Mouse (Mus musculus) bone marrow macrophage, adult 2 months (primary cell): ENCODE measurements around the gene Gm5134. TPM values are rescaled to one million over a fixed set of nuclear protein-coding genes. Genes with fewer than 3 reads are reported as not detected.

Experiments used
- H3K27ac ChIP-seq: 2 replicates; pipeline ENCODE4 v1.5.1; 2012; ENCODE audit warnings: low read depth, low read length; ENCODE audit not compliant: insufficient read depth
- H3K4me1 ChIP-seq: 2 replicates; pipeline ENCODE4 v1.6.1; 2012; ENCODE audit warnings: low read length; ENCODE audit not compliant: control insufficient read depth, insufficient read depth
- H3K4me3 ChIP-seq: 2 replicates; pipeline ENCODE4 v1.5.1; 2012; ENCODE audit warnings: mild to moderate bottlenecking, low read length, moderate library complexity; ENCODE audit not compliant: insufficient read depth
- CTCF ChIP-seq: IDR thresholded peaks from 2 replicates; pipeline ENCODE4 v1.5.1; 2012; ENCODE audit warnings: low read depth, mild to moderate bottlenecking, low read length, moderate library complexity
- POLR2A ChIP-seq: IDR thresholded peaks from 2 replicates; pipeline ENCODE4 v1.6.1; 2012; ENCODE audit warnings: mild to moderate bottlenecking, low read depth, low read length, borderline replicate concordance
- polyA plus RNA-seq: library from polyadenylated mRNA; stranded (reverse); fragments of >200 nt; gene quantifications from 2 replicates; pipeline ENCODE4 v1.2.4, GENCODE M21; 2012; ENCODE audit not compliant: missing spikeins, insufficient read depth, insufficient read length

Gm5134 gene
- polyA plus RNA-seq, 1 experiment: 0.55 TPM

DNA sequence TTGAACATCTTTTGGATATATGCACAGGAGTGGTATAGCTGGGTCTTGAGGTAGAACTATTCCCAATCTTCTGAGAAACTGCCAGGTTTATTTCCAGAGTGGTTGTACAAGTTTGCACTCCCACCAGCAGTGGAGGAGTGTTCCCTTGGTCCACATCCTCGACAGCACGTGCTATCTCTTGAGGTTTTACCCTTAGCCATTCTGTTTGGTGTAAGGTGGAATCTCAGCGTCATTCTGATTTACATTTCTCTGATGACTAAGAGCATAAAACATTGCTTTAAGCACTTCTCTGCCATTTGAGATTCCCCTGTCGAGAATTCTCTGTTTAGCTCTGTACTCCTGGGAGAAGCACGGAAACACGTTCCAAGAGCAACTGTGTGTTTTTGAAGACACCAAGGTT is 58.6 kb downstream of the Gm5134 start:
- Histone ChIP-seq H3K4me1 (no peaks in the 10 kb centered on the region), H3K4me3 (no peak overlapping the region), H3K27ac (no peak overlapping the region)
- no peak for TF ChIP-seq POLR2A

DNA sequence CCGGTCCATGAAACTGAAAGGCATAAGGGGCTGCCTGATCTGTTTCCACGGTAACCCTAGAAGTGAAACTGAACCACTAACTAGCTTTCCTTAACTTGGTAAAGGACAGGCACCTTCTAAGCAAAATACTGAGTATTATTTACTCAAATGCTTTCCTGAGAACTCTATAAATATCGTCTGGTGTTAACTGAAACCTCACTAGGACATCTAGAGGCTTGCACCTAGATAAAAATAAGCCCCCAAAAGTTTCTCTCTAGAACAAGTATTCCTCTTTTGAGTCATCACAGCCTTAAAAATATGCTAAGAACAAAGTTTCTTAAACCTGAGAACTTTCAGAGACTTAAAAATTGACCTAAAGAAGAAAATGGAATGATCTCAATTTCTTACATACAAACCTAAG is 62.6 kb downstream of the Gm5134 start:
- Histone ChIP-seq H3K4me3 (no peak overlapping the region), H3K4me1 (no peaks in the 10 kb centered on the region), H3K27ac (no peak overlapping the region)
- TF ChIP-seq CTCF (no peak), POLR2A (no peak)

DNA sequence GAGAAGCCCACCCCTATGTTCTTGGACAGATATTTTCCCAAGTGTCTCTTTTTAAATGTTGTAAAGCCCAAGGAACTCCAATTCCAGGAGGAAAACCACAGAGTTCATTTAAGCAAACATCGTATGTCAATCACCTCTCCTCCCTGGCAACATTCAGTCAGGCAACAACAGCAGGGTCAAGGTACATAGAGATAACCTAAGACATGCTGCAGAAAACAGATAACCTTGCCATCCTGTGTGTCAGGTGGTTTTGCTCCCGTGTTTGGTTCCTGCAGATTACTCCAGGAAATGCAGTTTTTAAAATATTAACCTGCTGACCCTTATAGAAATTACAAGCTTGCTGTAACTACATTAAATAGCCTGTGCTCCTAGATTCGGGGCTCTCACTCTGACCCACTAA is 67.4 kb downstream of the Gm5134 start:
- no peak overlapping the region for H3K4me3 ChIP-seq
- no peaks in the 10 kb centered on the region for H3K4me1 ChIP-seq
- H3K27ac ChIP-seq: no peak overlapping the region
- TF ChIP-seq CTCF (no peak), POLR2A (no peak)

DNA sequence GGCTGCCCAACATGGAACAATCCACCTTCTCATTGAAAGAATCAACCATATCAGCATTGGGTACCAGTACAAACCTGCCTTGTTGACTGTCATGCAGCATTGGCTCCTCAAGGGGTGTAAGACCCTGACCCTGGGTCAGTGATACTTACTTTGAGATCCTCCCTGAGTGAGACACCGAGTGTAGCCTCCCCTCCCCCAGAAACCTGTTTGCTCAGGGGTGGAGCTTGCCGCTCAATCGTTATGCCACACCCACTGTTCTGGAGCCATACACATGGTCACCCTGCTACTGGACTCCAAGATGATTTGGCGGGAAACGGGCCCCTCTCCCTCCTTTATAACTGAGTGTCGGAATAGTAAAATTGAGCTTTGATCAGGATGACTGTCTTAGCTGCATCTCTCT is 69.6 kb downstream of the Gm5134 start:
- Histone ChIP-seq H3K27ac (no peak overlapping the region), H3K4me3 (no peak overlapping the region), H3K4me1 (peaks cover 2% of the 10 kb centered on the region)
- TF ChIP-seq POLR2A: no peak
- no peak for TF ChIP-seq CTCF

DNA sequence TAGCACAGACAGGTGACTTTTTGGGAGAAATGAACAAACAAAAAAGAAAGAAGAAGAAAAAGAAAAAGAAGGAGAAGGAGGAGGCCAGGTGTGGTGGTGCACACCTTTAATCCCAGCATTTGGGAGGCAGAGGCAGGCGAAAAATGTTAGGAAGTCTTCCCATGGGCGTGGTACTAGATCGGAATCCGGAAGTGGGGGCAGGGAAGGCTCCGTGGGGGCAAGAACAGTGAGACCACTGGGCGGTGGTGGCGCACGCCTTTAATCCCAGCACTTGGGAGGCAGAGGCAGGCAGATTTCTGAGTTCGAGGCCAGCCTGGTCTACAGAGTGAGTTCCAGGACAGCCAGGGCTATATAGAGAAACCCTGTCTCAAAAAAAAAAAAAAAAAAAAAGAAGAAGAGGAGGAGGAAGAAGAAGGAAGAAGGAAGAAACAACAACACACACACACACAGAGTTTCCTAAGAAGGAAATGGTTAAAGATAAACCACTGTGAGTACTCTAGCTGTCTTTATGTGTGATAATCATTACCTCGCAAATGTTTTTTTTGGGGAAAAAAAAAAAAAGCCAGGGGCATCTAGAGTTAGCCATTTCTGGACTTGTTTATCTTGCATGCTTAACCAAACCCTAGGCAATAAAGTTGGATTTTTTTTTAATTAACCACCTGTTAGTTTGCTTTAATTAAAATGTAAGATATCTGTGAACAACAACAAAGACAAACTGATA is 71.3 kb downstream of the Gm5134 start:
- H3K27ac ChIP-seq: no peak overlapping the region
- TF ChIP-seq POLR2A (no peak), CTCF (no peak)
- H3K4me3 ChIP-seq: no peak overlapping the region
- peaks cover 2% of the 10 kb centered on the region for H3K4me1 ChIP-seq

DNA sequence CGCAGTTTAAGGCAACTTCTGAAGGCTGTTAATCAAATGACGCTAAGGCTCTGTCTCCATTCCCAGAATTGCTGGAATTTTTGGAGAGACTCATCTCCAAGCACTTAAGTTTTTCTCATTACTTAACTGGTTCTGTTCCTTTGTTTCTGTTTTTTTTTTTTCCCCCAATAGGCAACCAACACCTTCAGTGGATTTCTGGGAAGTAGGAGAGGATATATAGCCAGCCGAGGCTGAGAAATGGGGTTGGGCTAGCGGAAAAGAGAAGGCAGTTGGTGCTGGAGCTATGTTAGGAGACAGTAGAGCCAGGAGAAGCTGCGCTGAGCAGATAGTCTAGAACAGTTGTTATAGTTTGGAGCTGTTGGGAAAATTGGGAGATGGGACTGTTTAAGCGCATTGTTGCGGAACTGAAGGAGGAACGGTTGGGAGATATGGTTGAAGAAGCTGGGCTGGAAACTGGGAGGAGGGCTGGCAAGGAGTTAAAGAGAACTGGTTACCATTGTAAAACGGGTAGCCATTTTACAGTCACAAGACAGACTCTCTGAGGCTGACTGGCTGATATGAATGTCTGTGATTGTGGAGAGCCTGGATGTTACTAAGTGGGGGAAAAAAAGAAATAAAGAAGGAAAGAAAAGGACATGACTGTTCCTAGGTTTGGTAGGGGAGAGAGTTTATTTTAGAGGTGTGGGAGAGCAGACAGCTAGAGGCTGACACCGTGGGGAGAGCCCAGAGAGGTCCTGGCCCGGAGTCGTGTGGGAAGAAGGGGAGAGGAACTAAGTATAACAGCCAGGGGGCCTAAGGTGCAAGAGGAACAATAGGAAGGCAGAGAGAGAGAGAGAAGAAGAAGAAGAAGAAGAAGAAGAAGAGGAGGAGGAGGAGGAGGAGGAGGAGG is 73.1 kb downstream of the Gm5134 start:
- Histone ChIP-seq H3K27ac (no peak overlapping the region), H3K4me1 (peaks cover 5% of the 10 kb centered on the region), H3K4me3 (no peak overlapping the region)
- TF ChIP-seq POLR2A (no peak), CTCF (no peak)

DNA sequence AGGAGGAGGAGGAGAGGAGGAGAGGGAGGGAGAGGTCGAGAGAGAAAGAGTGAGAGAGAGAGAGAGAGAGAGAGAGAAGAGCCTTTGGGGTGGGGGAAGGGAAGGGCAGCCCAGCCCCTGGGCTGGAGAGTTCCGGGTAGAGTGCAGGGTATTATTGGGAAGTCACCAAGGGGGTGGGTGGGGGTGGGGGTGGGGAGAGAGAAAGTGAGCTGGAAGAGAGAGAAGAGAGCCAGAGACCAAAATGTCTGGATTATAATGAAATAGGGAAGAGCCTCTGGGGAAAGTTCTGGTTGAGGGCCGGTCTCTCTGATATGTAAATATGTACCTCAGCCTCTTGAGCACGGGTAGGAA is 73.7 kb downstream of the Gm5134 start:
- no peak overlapping the region for H3K4me3 ChIP-seq
- TF ChIP-seq CTCF (no peak), POLR2A (no peak)
- H3K4me1 ChIP-seq: peaks cover 5% of the 10 kb centered on the region
- H3K27ac ChIP-seq: no peak overlapping the region

DNA sequence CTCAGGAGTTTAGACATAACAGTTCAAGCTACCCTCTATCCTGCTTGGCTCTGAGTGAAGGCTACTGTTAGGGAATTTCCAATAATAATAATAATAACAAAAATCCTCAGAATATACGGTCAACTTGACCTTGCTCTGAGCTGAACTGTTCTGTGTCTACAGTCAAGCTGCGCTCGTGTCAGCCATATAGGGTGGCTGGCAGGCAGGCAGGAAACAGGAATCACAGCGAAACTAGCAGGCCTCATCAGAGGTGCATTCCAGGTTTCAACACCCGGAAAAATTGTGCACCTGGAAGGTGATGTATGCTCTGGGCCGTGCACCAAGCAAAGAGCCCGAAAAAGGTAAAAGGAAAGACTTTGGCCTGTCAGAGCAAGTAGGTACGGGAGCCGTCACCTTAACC is 74.1 kb downstream of the Gm5134 start:
- Histone ChIP-seq H3K4me3 (no peak overlapping the region), H3K4me1 (peaks cover 5% of the 10 kb centered on the region), H3K27ac (no peak overlapping the region)
- TF ChIP-seq CTCF (no peak), POLR2A (no peak)

DNA sequence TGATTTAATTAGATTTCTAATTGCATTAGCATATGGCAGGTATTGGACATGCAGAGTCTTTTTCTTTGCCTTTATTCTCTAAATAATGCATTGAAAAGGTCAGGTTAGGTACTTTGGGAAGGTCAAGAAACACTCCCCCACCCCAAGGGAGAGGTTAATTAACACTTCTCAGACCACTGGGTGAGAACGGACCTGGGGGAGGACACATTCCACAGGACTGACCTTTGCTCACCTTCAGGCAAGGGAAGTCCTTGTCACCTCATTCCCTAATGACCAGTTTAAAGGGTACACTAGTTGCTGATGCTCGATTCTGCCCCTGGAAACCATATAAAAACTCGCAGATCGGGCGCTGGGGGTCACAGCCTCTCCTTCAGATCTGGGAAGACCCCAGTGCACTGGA is 75.0 kb downstream of the Gm5134 start:
- TF ChIP-seq CTCF (no peak), POLR2A (no peak)
- H3K27ac ChIP-seq: no peak overlapping the region
- H3K4me3 ChIP-seq: no peak overlapping the region

DNA sequence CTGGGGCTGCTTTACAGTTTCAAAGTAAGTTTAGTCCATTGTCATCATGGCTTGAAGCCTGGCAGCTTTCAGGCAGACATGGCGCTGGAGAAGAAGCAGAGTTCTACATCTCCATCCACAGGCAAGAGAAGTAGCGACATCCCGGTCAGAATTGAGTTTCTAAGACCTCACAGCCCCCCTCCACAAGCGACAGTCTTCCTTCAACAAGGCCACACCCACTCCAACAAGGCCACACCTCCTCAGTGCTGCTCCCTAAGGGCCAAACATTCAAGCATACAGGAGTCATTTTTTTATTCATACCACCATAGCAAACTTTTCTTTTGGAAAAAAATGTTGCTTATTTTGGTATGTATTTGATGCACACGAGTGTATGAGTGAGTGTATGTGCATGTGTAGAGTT is 76.2 kb downstream of the Gm5134 start:
- Histone ChIP-seq H3K27ac (no peak overlapping the region), H3K4me1 (peaks cover 13% of the 10 kb centered on the region), H3K4me3 (no peak overlapping the region)
- TF ChIP-seq POLR2A (no peak), CTCF (no peak)

More for the DNA sequence above, 75.0 kb downstream of the Gm5134 start:
- peaks cover 12% of the 10 kb centered on the region for H3K4me1 ChIP-seq
